Mouse (Mus musculus) embryonic facial prominence, embryonic 13.5 days (tissue): Measurements from ENCODE around the gene Naif1. TPM values are rescaled to one million over a fixed set of nuclear protein-coding genes. Genes with fewer than 3 reads are reported as not detected.

Experiments
- ATAC-seq: fragments of 200-750 bp; cut with Nextera tagmentation; 2 replicates; pipeline ENCODE4 v1.8.0; 2017; ENCODE audit warnings: low read depth; ENCODE audit not compliant: insufficient number of reproducible peaks, insufficient read depth, low FRiP score, low TSS enrichment
- H3K27ac ChIP-seq: fragments of 300-500 bp; sonication (generic); 2 replicates; pipeline ENCODE4 v1.5.1; 2015; ENCODE audit warnings: moderate library complexity, mild to moderate bottlenecking, inconsistent platforms
- H3K27me3 ChIP-seq: fragments of 300-500 bp; sonication (generic); 2 replicates; pipeline ENCODE4 v1.6.1; 2015; ENCODE audit warnings: mild to moderate bottlenecking, inconsistent platforms
- H3K36me3 ChIP-seq: fragments of 300-500 bp; sonication (generic); 2 replicates; pipeline ENCODE4 v1.6.1; 2015; ENCODE audit warnings: mild to moderate bottlenecking, inconsistent platforms
- H3K4me1 ChIP-seq: fragments of 300-500 bp; sonication (generic); 2 replicates; pipeline ENCODE4 v1.6.1; 2015; ENCODE audit warnings: inconsistent platforms
- H3K4me2 ChIP-seq: fragments of 300-500 bp; sonication (generic); 2 replicates; pipeline ENCODE4 v1.6.1; 2015; ENCODE audit warnings: moderate library complexity, mild to moderate bottlenecking, inconsistent platforms
- H3K4me3 ChIP-seq: fragments of 300-500 bp; sonication (generic); 2 replicates; pipeline ENCODE4 v1.5.1; 2015; ENCODE audit warnings: mild to moderate bottlenecking, inconsistent platforms
- H3K9ac ChIP-seq: fragments of 300-500 bp; sonication (generic); 2 replicates; pipeline ENCODE4 v1.6.1; 2015; ENCODE audit warnings: mild to moderate bottlenecking, inconsistent platforms
- H3K9me3 ChIP-seq: fragments of 300-500 bp; sonication (generic); 2 replicates; pipeline ENCODE4 v1.6.1; 2016; ENCODE audit warnings: inconsistent platforms
- WGBS: fragments of 180-500 bp; shearing (Covaris S2); methylation state at CpG from one replicate; pipeline ENCODE4 v1.1.7; 2015; ENCODE audit warnings: mixed read lengths; 5-methylcytosine and 5-hydroxymethylcytosine counted together
- polyA plus RNA-seq: library from polyadenylated mRNA; unstranded; fragments of >200 nt; fragmentation: Nextera tagmentation; extraction: Ambion mirVana; gene quantifications from 2 replicates; pipeline ENCODE4 v1.2.1, GENCODE M21; 2015

Naif1 gene
- polyA plus RNA-seq, 1 experiment from 2014 or later, result 6.3 TPM

- Histone ChIP-seq H3K36me3 (peaks cover 79% of the 10 kb centered on the region), H3K27me3 (no peaks in the 10 kb centered on the region), H3K4me3 (no peak overlapping the region), H3K4me2 (no peak overlapping the region), H3K27ac (peak overlapping the region; percentile 34; the same call in 1 of the 2 replicates), H3K4me1 (peaks cover 33% of the 10 kb centered on the region), H3K9me3 (no peaks in the 10 kb centered on the region), H3K9ac (0 out of 2 replicates have a peak overlapping the region, but pooled peaks have one; percentile 4)
- ATAC-seq, result no peak
- WGBS, result 48% methylated on average over 12 of the region's 12 CpGs
Measured at GRCm38 (mm10) chr2:32418430-32419151, 31.7 kb upstream of the Naif1 start.

GRCm38 (mm10) chr2:32419359-32419758 is 30.9 kb upstream of the Naif1 start:
- WGBS, result 77% methylated on average over 3 of the region's 3 CpGs

DNA sequence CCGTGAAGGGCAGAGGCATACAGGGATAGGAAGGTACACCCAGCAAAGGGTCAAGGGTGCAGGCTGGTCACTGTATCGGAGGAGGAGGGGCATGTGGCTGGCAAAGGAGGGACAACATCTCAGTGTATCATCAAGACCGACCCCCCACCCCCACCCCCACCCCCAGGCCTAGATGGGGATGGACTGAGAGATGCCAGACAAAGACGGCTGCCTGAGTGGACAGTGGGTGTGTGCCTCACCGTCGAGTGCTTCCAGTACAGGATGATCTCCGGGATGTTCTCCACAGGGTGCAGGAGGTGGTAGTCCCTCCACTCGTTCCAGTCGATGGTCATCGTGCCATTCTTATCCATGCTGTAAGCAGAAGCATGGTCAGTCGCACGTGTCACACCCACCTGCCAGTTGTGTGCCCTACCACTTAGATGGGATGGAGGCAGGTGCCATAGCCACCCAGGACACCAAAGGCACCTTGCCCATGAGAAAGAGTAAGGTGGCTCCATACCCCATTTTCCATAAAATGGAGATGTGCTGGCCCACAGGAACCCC is 30.1 kb upstream of the Naif1 start:
- H3K9me3 ChIP-seq, result no peaks in the 10 kb centered on the region
- no peak for ATAC-seq
- no peak overlapping the region for H3K27ac ChIP-seq
- H3K27me3 ChIP-seq, result no peaks in the 10 kb centered on the region
- WGBS, result 91% methylated on average over 12 of the region's 12 CpGs
- no peak overlapping the region for H3K9ac ChIP-seq
- peaks cover 48% of the 10 kb centered on the region for H3K4me1 ChIP-seq
- no peak overlapping the region for H3K4me3 ChIP-seq
- H3K4me2 ChIP-seq, result no peak overlapping the region
- H3K36me3 ChIP-seq, result peaks cover 64% of the 10 kb centered on the region

More at GRCm38 (mm10) chr2:32419359-32419758, 30.9 kb upstream of the Naif1 start:
- no peak for ATAC-seq
- Histone ChIP-seq H3K9me3 (no peaks in the 10 kb centered on the region), H3K4me1 (peaks cover 40% of the 10 kb centered on the region), H3K27ac (0 out of 2 replicates have a peak overlapping the region, but pooled peaks have one; percentile 7), H3K4me3 (no peak overlapping the region), H3K9ac (peak overlapping the region; percentile 44; the same call in 1 of the 2 replicates), H3K4me2 (no peak overlapping the region), H3K27me3 (no peaks in the 10 kb centered on the region), H3K36me3 (peaks cover 72% of the 10 kb centered on the region)

- peaks cover 59% of the 10 kb centered on the region for H3K36me3 ChIP-seq
- ATAC-seq, result no peak
- WGBS, result 83% methylated on average over 6 of the region's 6 CpGs
Measured at GRCm38 (mm10) chr2:32420647-32421046, 29.6 kb upstream of the Naif1 start.

DNA sequence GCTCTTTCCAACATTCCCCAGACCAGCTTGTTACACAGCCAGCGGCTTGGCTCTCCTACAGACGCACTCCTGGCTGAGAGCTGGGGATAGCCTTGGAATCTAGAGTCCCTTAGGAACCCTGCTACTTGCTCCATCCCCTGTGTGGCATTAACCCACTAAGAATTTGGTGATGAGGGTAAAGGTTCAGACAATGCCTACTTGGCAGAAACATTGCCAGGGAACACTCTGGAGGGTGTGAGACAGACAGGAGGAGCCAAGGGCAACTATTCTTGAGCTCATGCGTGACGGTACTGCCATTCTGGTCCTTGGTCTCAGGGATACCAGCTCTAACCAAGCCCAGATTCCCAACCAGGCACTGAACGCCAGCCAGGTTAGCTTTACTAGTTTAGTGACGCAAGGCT is 28.4 kb upstream of the Naif1 start:
- H3K4me2 ChIP-seq, result no peak overlapping the region
- H3K27ac ChIP-seq, result no peak overlapping the region
- peaks cover 51% of the 10 kb centered on the region for H3K36me3 ChIP-seq
- H3K4me1 ChIP-seq, result peaks cover 54% of the 10 kb centered on the region
- WGBS, result 91% methylated on average over 6 of the region's 6 CpGs
- no peak overlapping the region for H3K4me3 ChIP-seq
- H3K9ac ChIP-seq, result no peak overlapping the region
- H3K9me3 ChIP-seq, result no peaks in the 10 kb centered on the region
- ATAC-seq, result no peak
- H3K27me3 ChIP-seq, result no peaks in the 10 kb centered on the region

More at GRCm38 (mm10) chr2:32420647-32421046, 29.6 kb upstream of the Naif1 start:
- Histone ChIP-seq H3K9me3 (no peaks in the 10 kb centered on the region), H3K4me2 (no peak overlapping the region), H3K27me3 (no peaks in the 10 kb centered on the region), H3K4me1 (peaks cover 53% of the 10 kb centered on the region), H3K27ac (no peak overlapping the region), H3K9ac (no peak overlapping the region), H3K4me3 (no peak overlapping the region)

GRCm38 (mm10) chr2:32423481-32424331 is 26.6 kb upstream of the Naif1 start:
- WGBS, result under 1% methylated on average over 14 of the region's 14 CpGs
- Histone ChIP-seq H3K36me3 (peaks cover 33% of the 10 kb centered on the region), H3K27me3 (no peaks in the 10 kb centered on the region), H3K4me1 (peaks cover 62% of the 10 kb centered on the region), H3K4me3 (peak overlapping the region; percentile 41), H3K27ac (peak overlapping the region; percentile 80), H3K4me2 (peak overlapping the region; percentile 68), H3K9me3 (no peaks in the 10 kb centered on the region), H3K9ac (peak overlapping the region; percentile 62)
- ATAC-seq, result peak; percentile 83

DNA sequence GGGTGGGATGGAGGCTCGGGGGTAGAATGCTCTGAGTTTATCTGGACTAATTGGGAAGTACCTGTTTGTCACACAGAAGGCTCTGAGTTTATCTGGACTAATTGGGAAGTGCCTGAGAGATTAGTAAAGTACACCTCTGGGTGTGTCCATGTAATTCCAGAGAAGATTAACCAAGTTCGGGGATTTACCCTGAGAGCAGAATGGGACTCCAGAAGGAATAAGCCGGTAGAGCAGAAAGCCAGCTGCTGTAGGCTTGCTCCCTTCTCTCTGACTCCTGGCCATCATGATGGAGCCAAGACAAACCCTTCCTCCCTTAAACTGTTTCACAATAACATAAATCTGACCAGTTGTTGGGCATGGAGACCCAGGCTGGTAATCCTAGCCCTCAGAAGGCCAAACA is 25.5 kb upstream of the Naif1 start:
- WGBS, result 33% methylated on average over 3 of the region's 3 CpGs
- Histone ChIP-seq H3K4me2 (peak overlapping the region; percentile 68; the same call in 1 of the 2 replicates), H3K36me3 (peaks cover 22% of the 10 kb centered on the region), H3K9ac (no peak overlapping the region), H3K9me3 (no peaks in the 10 kb centered on the region), H3K4me3 (no peak overlapping the region), H3K27ac (peak overlapping the region; percentile 80), H3K4me1 (peaks cover 64% of the 10 kb centered on the region), H3K27me3 (no peaks in the 10 kb centered on the region)
- no peak for ATAC-seq

GRCm38 (mm10) chr2:32425568-32425967 is 24.7 kb upstream of the Naif1 start:
- WGBS, result 62% methylated on average over 5 of the region's 5 CpGs

DNA sequence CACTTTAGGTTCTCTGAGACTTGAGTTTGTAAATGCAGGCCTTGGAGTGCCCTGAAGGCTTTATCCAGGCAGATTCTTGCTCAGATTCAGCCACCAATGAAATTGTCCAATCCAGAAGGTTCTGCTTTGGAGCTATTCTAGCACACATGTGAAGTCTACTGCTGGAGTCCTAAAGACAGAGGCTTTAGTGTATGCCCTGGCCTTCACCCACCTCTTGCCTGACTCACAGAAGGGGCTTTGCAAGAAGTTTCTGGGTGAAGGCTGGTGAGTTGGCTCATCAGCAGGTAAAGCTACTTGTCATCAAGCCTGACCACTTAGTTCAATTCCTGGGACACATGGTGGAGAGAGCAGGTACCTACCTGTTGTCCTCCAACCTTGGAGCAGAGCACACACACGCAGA is 24.1 kb upstream of the Naif1 start:
- no peaks in the 10 kb centered on the region for H3K27me3 ChIP-seq
- peaks cover 76% of the 10 kb centered on the region for H3K4me1 ChIP-seq
- H3K27ac ChIP-seq, result 0 out of 2 replicates have a peak overlapping the region, but pooled peaks have one; percentile 80
- H3K9me3 ChIP-seq, result no peaks in the 10 kb centered on the region
- 0 out of 2 replicates have a peak overlapping the region, but pooled peaks have one; percentile 1 for H3K9ac ChIP-seq
- 93% methylated on average over 1 of the region's 1 CpGs for WGBS
- ATAC-seq, result no peak
- H3K4me3 ChIP-seq, result no peak overlapping the region
- no peak overlapping the region for H3K4me2 ChIP-seq
- H3K36me3 ChIP-seq, result peaks cover 9% of the 10 kb centered on the region; the same call in 1 of the 2 replicates

More at GRCm38 (mm10) chr2:32425568-32425967, 24.7 kb upstream of the Naif1 start:
- no peak overlapping the region for H3K4me3 ChIP-seq
- H3K4me2 ChIP-seq, result no peak overlapping the region
- peak overlapping the region; percentile 80; the same call in 1 of the 2 replicates for H3K27ac ChIP-seq
- H3K9ac ChIP-seq, result no peak overlapping the region
- no peaks in the 10 kb centered on the region for H3K27me3 ChIP-seq
- H3K9me3 ChIP-seq, result no peaks in the 10 kb centered on the region
- H3K4me1 ChIP-seq, result peaks cover 72% of the 10 kb centered on the region
- no peak for ATAC-seq
- H3K36me3 ChIP-seq, result peaks cover 15% of the 10 kb centered on the region

DNA sequence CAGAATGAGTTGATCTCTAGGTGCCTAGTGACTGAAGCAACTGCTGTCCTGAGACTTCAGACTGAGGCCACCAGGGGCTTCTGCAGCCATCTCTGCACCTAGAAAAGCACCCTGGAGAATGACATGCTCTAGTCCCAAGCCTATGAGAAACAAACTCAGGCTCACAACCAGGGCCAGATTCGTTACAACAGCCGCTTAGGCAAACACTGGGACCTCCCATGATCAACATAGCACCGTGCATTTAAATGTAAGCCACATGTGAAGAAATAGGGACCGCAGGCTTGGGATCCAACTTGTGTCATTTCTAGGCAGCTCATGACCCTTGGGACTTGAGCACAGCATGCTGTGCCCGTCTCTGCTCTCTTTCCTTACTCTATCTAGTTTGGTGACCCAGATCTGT is 22.5 kb upstream of the Naif1 start:
- 0 out of 2 replicates have a peak, but pooled peaks cover 5% of the 10 kb centered on the region for H3K36me3 ChIP-seq
- no peak for ATAC-seq
- peak overlapping the region; percentile 6; the same call in 1 of the 2 replicates for H3K9ac ChIP-seq
- peak overlapping the region; percentile 79 for H3K4me2 ChIP-seq
- peaks cover 75% of the 10 kb centered on the region for H3K4me1 ChIP-seq
- no peaks in the 10 kb centered on the region for H3K9me3 ChIP-seq
- 43% methylated on average over 5 of the region's 5 CpGs for WGBS
- peak overlapping the region; percentile 88 for H3K27ac ChIP-seq
- no peak overlapping the region for H3K4me3 ChIP-seq
- H3K27me3 ChIP-seq, result no peaks in the 10 kb centered on the region

DNA sequence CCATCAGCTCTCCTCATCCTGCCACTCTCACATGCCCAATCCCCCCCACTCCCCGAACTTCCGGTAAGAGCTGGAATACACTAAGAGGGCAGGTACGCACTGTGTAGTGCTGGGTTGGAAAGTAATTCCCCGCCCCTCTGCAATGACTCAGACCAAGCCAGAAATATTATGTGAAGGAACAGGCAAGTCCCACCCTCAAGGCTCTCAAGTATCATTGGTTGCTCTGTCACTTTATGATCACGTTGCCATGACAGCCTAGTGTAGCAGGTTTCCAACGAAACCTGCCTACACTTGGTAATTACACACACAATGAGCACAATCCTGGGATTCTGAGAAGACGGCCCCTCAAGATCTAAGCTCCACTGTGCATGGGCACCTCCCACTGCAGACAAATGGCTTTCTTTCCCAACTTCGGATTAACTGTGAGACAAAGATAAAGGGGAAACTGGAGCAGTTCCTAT is 22.0 kb upstream of the Naif1 start:
- peaks cover 69% of the 10 kb centered on the region for H3K4me1 ChIP-seq

More for the DNA sequence above, 22.0 kb upstream of the Naif1 start:
- no peaks in the 10 kb centered on the region for H3K9me3 ChIP-seq
- H3K27me3 ChIP-seq, result no peaks in the 10 kb centered on the region
- H3K27ac ChIP-seq, result peak overlapping the region; percentile 88
- peak overlapping the region; percentile 79 for H3K4me2 ChIP-seq
- H3K4me3 ChIP-seq, result peak overlapping the region; percentile 12
- peak overlapping the region; percentile 40; the same call in 1 of the 2 replicates for H3K9ac ChIP-seq
- ATAC-seq, result peak; percentile 68
- WGBS, result 43% methylated on average over 8 of the region's 8 CpGs
- 0 out of 2 replicates have a peak, but pooled peaks cover 5% of the 10 kb centered on the region for H3K36me3 ChIP-seq
